Mouse (Mus musculus) brain, embryonic 14.5 days (tissue): Measurements from ENCODE around the gene Ggact.

ENCODE experiments used
- CTCF ChIP-seq: fragments of 200-500 bp; IDR thresholded peaks from 2 replicates; pipeline ENCODE4 v1.5.1; 2012; ENCODE audit warnings: inconsistent platforms, mild to moderate bottlenecking, moderate library complexity, borderline replicate concordance; ENCODE audit not compliant: insufficient read depth, insufficient read length; ENCODE audit errors: extremely low read depth
- POLR2A ChIP-seq: fragments of 200-500 bp; IDR thresholded peaks from 2 replicates; pipeline ENCODE4 v1.6.1; 2012; ENCODE audit warnings: mild to moderate bottlenecking, inconsistent platforms, borderline replicate concordance; ENCODE audit not compliant: poor library complexity, insufficient read depth, insufficient read length, severe bottlenecking; ENCODE audit errors: extremely low read depth

DNA sequence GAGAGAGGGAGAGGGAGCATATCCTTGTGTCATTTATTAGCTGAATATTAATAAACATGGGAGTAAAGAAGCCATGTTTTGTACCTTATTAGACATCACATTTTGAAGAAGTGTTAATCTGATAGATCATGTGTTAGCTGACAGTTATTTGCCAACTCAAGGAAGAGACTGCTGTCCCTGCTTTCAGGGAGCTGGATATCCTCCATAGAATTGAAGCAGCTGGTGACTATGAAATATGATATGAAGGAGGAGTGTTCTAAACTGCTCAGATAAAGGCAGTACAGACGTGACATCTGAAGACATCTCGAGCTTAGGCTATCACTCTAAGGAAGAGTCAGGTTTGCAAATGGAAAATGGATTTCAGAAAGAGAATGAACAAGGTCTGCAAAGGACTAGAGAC is 89.8 kb downstream of the Ggact start:
- TF ChIP-seq CTCF, result no peak
- no peak for TF ChIP-seq POLR2A
